Mouse (Mus musculus): ENCODE measurements around the gene Plet1. TPM values are rescaled to one million over a fixed set of nuclear protein-coding genes. Genes with fewer than 3 reads are reported as not detected.
A peak's percentile ranks its signal among the peaks of the same experiment; 100 is the strongest.

Plet1 gene
- total RNA-seq, 2 experiments from 2014 or later = not detected

GRCm38 (mm10) chr9:50533328-50533727 lies 39.0 kb downstream of the Plet1 start:
- ATAC-seq (ENCODE audit: poor library complexity, severe bottlenecking) = peak; percentile 66

GRCm38 (mm10) chr9:50533791-50534190 lies 39.5 kb downstream of the Plet1 start:
- ATAC-seq (ENCODE audit: poor library complexity, severe bottlenecking) = no peak

GRCm38 (mm10) chr9:50535930-50536329 lies 41.6 kb downstream of the Plet1 start:
- no peak for ATAC-seq (ENCODE audit: poor library complexity, severe bottlenecking)

- ATAC-seq (ENCODE audit: poor library complexity, severe bottlenecking) = no peak
These were observed 42.3 kb downstream of the Plet1 start for GRCm38 (mm10) chr9:50536603-50537135.

- ATAC-seq (ENCODE audit: poor library complexity, severe bottlenecking) = peak; percentile 53
These were observed 43.0 kb downstream of the Plet1 start for GRCm38 (mm10) chr9:50537295-50537694.

GRCm38 (mm10) chr9:50540170-50540569 lies 45.8 kb downstream of the Plet1 start:
- peak; percentile 64 for ATAC-seq (ENCODE audit: poor library complexity, severe bottlenecking)

- no peak for ATAC-seq (ENCODE audit: poor library complexity, severe bottlenecking)
These were observed 48.1 kb downstream of the Plet1 start for GRCm38 (mm10) chr9:50542401-50542800.

- ATAC-seq (ENCODE audit: poor library complexity, severe bottlenecking) = peak; percentile 81
These were observed 53.6 kb downstream of the Plet1 start for GRCm38 (mm10) chr9:50547859-50548478.

- ATAC-seq (ENCODE audit: poor library complexity, severe bottlenecking) = no peak
These were observed 54.6 kb downstream of the Plet1 start for GRCm38 (mm10) chr9:50548936-50549335.

GRCm38 (mm10) chr9:50552206-50552605 lies 57.9 kb downstream of the Plet1 start:
- peak; percentile 55 for ATAC-seq (ENCODE audit: poor library complexity, severe bottlenecking)

- peak; percentile 50 for ATAC-seq (ENCODE audit: poor library complexity, severe bottlenecking)
These were observed 59.2 kb downstream of the Plet1 start for GRCm38 (mm10) chr9:50553547-50553946.

- ATAC-seq (ENCODE audit: poor library complexity, severe bottlenecking) = peak; percentile 92
These were observed 60.1 kb downstream of the Plet1 start, which contains the start of gene Il18 for GRCm38 (mm10) chr9:50554241-50555093. Gene Il18 (plus strand): TSS chr9:50554827.

GRCm38 (mm10) chr9:50555094-50555446 lies 60.7 kb downstream of the Plet1 start, which contains the start of gene Bco2:
Gene Bco2 (minus strand): TSS chr9:50555181.
- no peak; the same call in 1 of the 2 replicates for ATAC-seq (ENCODE audit: poor library complexity, severe bottlenecking)

Other genes with a start within 250 kb of the Plet1 start
- gene Rpl10-ps3, start 149.6 kb upstream of the Plet1 start, total RNA-seq (2015) = 1,226 and 1,246 TPM in 2 replicates
- 95.0 and 249 TPM in 2 replicates for gene Rpl10-ps3, start 149.6 kb upstream of the Plet1 start, total RNA-seq (2017)
- 97.1 and 106 TPM in 2 replicates for gene Pts, start 34.2 kb downstream of the Plet1 start, total RNA-seq (2015)
- 61.2 and 67.4 TPM in 2 replicates for gene Pts, start 34.2 kb downstream of the Plet1 start, total RNA-seq (2017)
- 9.9 and 20.1 TPM in 2 replicates for gene Il18, start 60.3 kb downstream of the Plet1 start, total RNA-seq (2015)
- 10.2 and 14.5 TPM in 2 replicates for gene Il18, start 60.3 kb downstream of the Plet1 start, total RNA-seq (2017)
- 0.39 and 0.49 TPM in 2 replicates for gene Bco2, start 60.7 kb downstream of the Plet1 start, total RNA-seq (2015)
- 0.85 and 1.6 TPM in 2 replicates for gene Bco2, start 60.7 kb downstream of the Plet1 start, total RNA-seq (2017)
- not detected in 2 replicates for gene Tex12, start 66.8 kb downstream of the Plet1 start, total RNA-seq (2015)
- gene Tex12, start 66.8 kb downstream of the Plet1 start, total RNA-seq (2017) = not detected in 2 replicates
- 165 and 185 TPM in 2 replicates for gene Sdhd, start 109.3 kb downstream of the Plet1 start, total RNA-seq (2015)
- 130 and 132 TPM in 2 replicates for gene Sdhd, start 109.3 kb downstream of the Plet1 start, total RNA-seq (2017)
- gene Timm8b, start 109.4 kb downstream of the Plet1 start, total RNA-seq (2015) = 78.7 and 89.2 TPM in 2 replicates
- 163 and 189 TPM in 2 replicates for gene Timm8b, start 109.4 kb downstream of the Plet1 start, total RNA-seq (2017)
- 0.48 TPM in 1 of 2 replicates, not detected in the other for gene Pih1d2, start 122.8 kb downstream of the Plet1 start, total RNA-seq (2015)
- gene Pih1d2, start 122.8 kb downstream of the Plet1 start, total RNA-seq (2017) = 0.40 TPM in 1 of 2 replicates, not detected in the other
- 19.6 and 26.2 TPM in 2 replicates for gene Nkapd1, start 122.9 kb downstream of the Plet1 start, total RNA-seq (2015)
- gene Nkapd1, start 122.9 kb downstream of the Plet1 start, total RNA-seq (2017) = 22.4 and 25.3 TPM in 2 replicates
- gene Dlat, start 165.3 kb downstream of the Plet1 start, total RNA-seq (2015) = 27.6 and 28.5 TPM in 2 replicates
- gene Dlat, start 165.3 kb downstream of the Plet1 start, total RNA-seq (2017) = 21.7 and 34.4 TPM in 2 replicates
- not detected in 2 replicates for gene Dixdc1, start 245.0 kb downstream of the Plet1 start, total RNA-seq (2015)
- gene Dixdc1, start 245.0 kb downstream of the Plet1 start, total RNA-seq (2017) = not detected in 2 replicates